Mouse (Mus musculus) gastrocnemius, postnatal 4 days (tissue): ENCODE data around the gene Foxi2. TPM values are rescaled to one million over a fixed set of nuclear protein-coding genes. Genes with fewer than 3 reads are reported as not detected.

Source experiments
- total RNA-seq, 2 experiments: library from RNA; stranded (reverse); gene quantifications; 2 replicates each; pipeline ENCODE4 v1.2.3; 2021

The Foxi2 gene
- total RNA-seq, 2 experiments from 2014 or later = not detected

Other genes with a start within 250 kb of the Foxi2 start
- gene Nps, start 151.6 kb upstream of the Foxi2 start, total RNA-seq = not detected
- not detected for gene Clrn3, start 118.3 kb downstream of the Foxi2 start, total RNA-seq
- gene Ptpre, start 127.2 kb downstream of the Foxi2 start, total RNA-seq = 10 to 100 TPM in 1 of 2 experiments, 1 to 10 TPM in 1; 9.2 to 10.3 TPM